Mouse (Mus musculus) ES-E14 (cell line): ENCODE data around the gene Mex3d. TPM values are rescaled to one million over a fixed set of nuclear protein-coding genes. Genes with fewer than 3 reads are reported as not detected.

Experiments
- DNase-seq: peaks from one replicate; pipeline ENCODE4 v3.0.0-alpha.2; 2013; ENCODE audit warnings: low read depth, low spot score
- H3K27ac ChIP-seq: 2 replicates; pipeline ENCODE4 v1.5.1; 2012; ENCODE audit warnings: low read depth, mild to moderate bottlenecking, low read length, moderate library complexity, mixed read lengths; ENCODE audit not compliant: poor library complexity, insufficient read depth, severe bottlenecking
- H3K36me3 ChIP-seq: 2 replicates; pipeline ENCODE4 v1.6.1; 2012; ENCODE audit warnings: mild to moderate bottlenecking, low read length, moderate library complexity, mixed read lengths; ENCODE audit not compliant: control insufficient read depth, poor library complexity, insufficient read depth, severe bottlenecking
- H3K4me1 ChIP-seq, 2 experiments: fragments of 150-350 bp in 1 of 2; sonication (generic) in 1 of 2; 2 replicates each; pipeline ENCODE4 v1.6.1; 2012; ENCODE audit warnings: low read length in 2 of 2, mild to moderate bottlenecking in 1 of 2, mixed read lengths in 1 of 2; ENCODE audit not compliant: control insufficient read depth in 2 of 2, insufficient read depth in 2 of 2, poor library complexity in 1 of 2
- H3K4me3 ChIP-seq, 2 experiments: fragments of 150-350 bp in 1 of 2; sonication (generic) in 1 of 2; 2 replicates each; pipeline ENCODE4 v1.5.1; 2012; ENCODE audit warnings: low read length in 2 of 2, low read depth in 1 of 2, mild to moderate bottlenecking in 1 of 2, mixed read lengths in 1 of 2; ENCODE audit not compliant: insufficient read depth in 1 of 2, poor library complexity in 1 of 2, severe bottlenecking in 1 of 2
- H3K9ac ChIP-seq: 2 replicates; pipeline ENCODE4 v1.6.1; 2012; ENCODE audit warnings: low read depth, mild to moderate bottlenecking, low read length, mixed read lengths; ENCODE audit not compliant: poor library complexity, insufficient read depth, severe bottlenecking
- H3K9me3 ChIP-seq: fragments of 150-350 bp; sonication (generic); 2 replicates; pipeline ENCODE4 v1.6.1; 2012; ENCODE audit warnings: low read depth, mild to moderate bottlenecking, low read length; ENCODE audit not compliant: control insufficient read depth, insufficient read depth
- CHD2 ChIP-seq: IDR thresholded peaks from 2 replicates; pipeline ENCODE4 v1.6.1; 2014; ENCODE audit warnings: mild to moderate bottlenecking, low read depth, low read length, inconsistent platforms
- HCFC1 ChIP-seq: IDR thresholded peaks from 2 replicates; pipeline ENCODE4 v1.6.1; 2012; ENCODE audit warnings: low read length, inconsistent platforms, borderline replicate concordance; ENCODE audit not compliant: insufficient read depth
- MAFK ChIP-seq: IDR thresholded peaks from 2 replicates; pipeline ENCODE4 v1.6.1; 2014; ENCODE audit warnings: mild to moderate bottlenecking, low read depth, low read length, inconsistent platforms; ENCODE audit not compliant: insufficient read depth
- ZC3H11A ChIP-seq: IDR thresholded peaks from 2 replicates; pipeline ENCODE4 v1.6.1; 2012; ENCODE audit warnings: low read depth, mild to moderate bottlenecking, inconsistent platforms, low read length, borderline replicate concordance
- ZNF384 ChIP-seq: IDR thresholded peaks from 2 replicates; pipeline ENCODE4 v1.6.1; 2012; ENCODE audit warnings: low read depth, low read length, inconsistent platforms
- in situ Hi-C, 2 experiments: fragments of 600-800 bp; cut with MboI; formaldehyde crosslinking; loops; one replicate each; pipeline ENCODE4 v1.15.1; 2025; ENCODE audit warnings: low sequenced_read_pairs in 2 of 2, inconsistent platforms in 1 of 2; ENCODE audit not compliant: unreplicated experiment in 2 of 2
- total RNA-seq: library from RNA; depleted of rRNA; stranded (reverse); fragments of 300-350 nt; gene quantifications from 2 replicates; pipeline ENCODE4 v1.2.3, GENCODE M21; 2012

Mex3d gene
- total RNA-seq, 1 experiment, result 27.1 TPM

DNA sequence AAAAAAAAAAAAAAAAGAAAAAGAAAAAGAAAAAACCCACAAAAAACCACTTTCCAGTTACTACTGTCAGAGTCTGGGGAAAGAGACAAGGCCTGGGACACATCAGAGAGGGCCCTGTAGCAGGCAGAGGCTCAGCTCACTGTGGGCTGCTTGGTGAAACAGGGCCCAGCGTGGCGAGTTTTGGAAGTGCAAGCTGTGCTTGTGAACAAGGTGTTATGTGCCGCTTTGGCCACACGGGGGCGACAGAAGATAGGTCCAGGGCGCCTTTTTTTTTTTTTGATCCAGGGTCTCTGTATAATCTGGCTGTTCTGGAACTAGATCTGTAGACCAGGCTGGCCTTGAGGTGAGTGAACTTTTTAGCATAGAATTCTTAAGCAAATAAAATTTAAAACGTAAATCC, 11.3 kb downstream of the Mex3d start:
- in situ Hi-C loops, result loop anchor here in 1 of 2 experiments (10.0 kb wide), 1 partner anchor 201 kb away; the partner anchor contains the start of genes 1600002K03Rik and Efna2
- no peaks in the 10 kb centered on the region for H3K9me3 ChIP-seq
- H3K36me3 ChIP-seq, result peaks cover 7% of the 10 kb centered on the region; the same call in 1 of the 2 replicates
- H3K27ac ChIP-seq, result no peak overlapping the region
- peaks cover 0 to 6% of the 10 kb centered on the region in 2 experiments; a peak in 1 of 4 replicates for H3K4me1 ChIP-seq
- no peak overlapping the region for H3K4me3 ChIP-seq
- H3K9ac ChIP-seq, result no peak overlapping the region
- DNase-seq, result peak; percentile 94
- TF ChIP-seq HCFC1 (no peak), CHD2 (no peak), ZC3H11A (no peak), ZNF384 (peak; percentile 99), MAFK (0 out of 2 replicates have a peak, but pooled peaks have one; percentile 28)

DNA sequence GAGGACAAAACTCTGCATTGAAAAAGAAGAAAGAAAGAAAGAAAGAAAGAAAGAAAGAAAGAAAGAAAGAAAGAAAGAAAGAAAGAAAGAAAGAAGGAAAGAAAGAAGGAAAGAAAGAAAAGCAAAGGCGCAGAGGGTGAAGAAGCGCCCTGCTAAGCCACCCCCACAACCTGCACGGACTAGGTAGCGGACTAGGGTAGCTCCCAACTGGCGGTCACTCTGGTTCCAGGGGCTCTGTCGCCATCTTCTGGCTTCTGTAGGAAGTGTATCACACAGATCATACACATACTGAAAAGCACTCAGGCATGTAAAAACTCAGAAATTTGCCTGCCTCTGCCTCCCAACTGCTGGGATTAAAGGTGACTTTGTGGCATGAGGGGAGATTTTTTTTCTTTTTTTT, 13.4 kb downstream of the Mex3d start:
- no peak for TF ChIP-seq ZNF384
- TF ChIP-seq CHD2, result no peak
- TF ChIP-seq ZC3H11A, result peak; percentile 61; the same call in 1 of the 2 replicates
- no peak for TF ChIP-seq HCFC1
- no peak overlapping the region for H3K27ac ChIP-seq
- H3K9ac ChIP-seq, result no peak overlapping the region
- H3K4me1 ChIP-seq, result peaks cover 0 to 6% of the 10 kb centered on the region in 2 experiments; a peak in 1 of 4 replicates
- no peaks in the 10 kb centered on the region for H3K36me3 ChIP-seq
- no peak overlapping the region for H3K4me3 ChIP-seq
- DNase-seq, result peak; percentile 82
- in situ Hi-C loops, result loop anchor here in 1 of 2 experiments (10.0 kb wide), 1 partner anchor 199 kb away; the partner anchor contains the start of genes 1600002K03Rik and Efna2
- H3K9me3 ChIP-seq, result no peaks in the 10 kb centered on the region

DNA sequence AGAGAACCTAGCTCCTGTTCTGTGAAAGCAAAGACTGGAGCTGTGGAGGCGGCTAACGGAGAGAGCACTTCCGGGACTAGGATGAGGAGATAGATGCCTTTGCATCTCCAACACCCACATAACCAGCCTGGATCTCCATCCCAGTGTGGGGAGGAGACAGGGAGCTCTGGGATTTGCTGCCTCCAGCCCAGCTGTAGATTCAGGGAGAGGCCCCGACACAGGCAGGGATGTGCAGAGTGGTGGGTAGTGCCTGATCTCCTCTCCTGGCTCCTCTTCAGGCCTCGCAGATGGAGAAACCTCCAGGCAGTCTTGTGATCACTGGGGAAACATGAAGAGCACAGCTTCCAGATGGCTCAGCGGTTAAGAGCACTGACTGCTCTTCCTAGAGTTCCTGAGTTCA, 14.8 kb downstream of the Mex3d start:
- DNase-seq, result no peak
- H3K27ac ChIP-seq, result no peak overlapping the region
- TF ChIP-seq CHD2, result no peak
- no peak for TF ChIP-seq ZC3H11A
- no peak for TF ChIP-seq HCFC1
- no peak for TF ChIP-seq ZNF384
- no peak for TF ChIP-seq MAFK
- H3K9me3 ChIP-seq, result no peaks in the 10 kb centered on the region
- H3K36me3 ChIP-seq, result no peaks in the 10 kb centered on the region
- in situ Hi-C loops, result loop anchor here in 1 of 2 experiments (10.0 kb wide), 1 partner anchor 198 kb away; the partner anchor contains the start of genes 1600002K03Rik and Efna2
- H3K4me1 ChIP-seq, result peaks cover 0 to 6% of the 10 kb centered on the region in 2 experiments; a peak in 1 of 4 replicates
- H3K4me3 ChIP-seq, result no peak overlapping the region
- no peak overlapping the region for H3K9ac ChIP-seq

DNA sequence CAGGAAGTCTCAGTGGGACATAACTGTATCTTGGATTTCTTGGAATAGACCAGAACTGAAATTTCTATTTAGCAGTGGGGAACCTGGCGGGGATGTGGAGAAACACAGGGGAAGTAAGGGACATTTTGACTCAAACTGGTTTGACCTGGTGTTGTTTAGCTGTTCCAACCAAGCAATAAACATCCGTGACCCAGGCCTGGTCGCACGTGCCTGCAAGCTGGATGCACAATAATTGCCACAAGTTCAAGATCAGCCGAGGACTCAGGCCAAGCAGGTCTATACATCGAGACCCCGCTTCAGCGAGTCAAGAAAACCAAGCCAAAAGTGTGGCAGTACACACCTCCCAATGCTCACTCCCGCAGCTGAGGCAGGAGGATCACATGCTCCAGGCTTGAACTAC, 15.5 kb downstream of the Mex3d start:
- no peak overlapping the region for H3K27ac ChIP-seq
- H3K9me3 ChIP-seq, result no peaks in the 10 kb centered on the region
- DNase-seq, result no peak
- in situ Hi-C loops, result loop anchor here in 1 of 2 experiments (10.0 kb wide), 1 partner anchor 197 kb away; the partner anchor contains the start of genes 1600002K03Rik and Efna2
- no peak for TF ChIP-seq MAFK
- TF ChIP-seq ZC3H11A, result no peak
- TF ChIP-seq ZNF384, result no peak
- TF ChIP-seq HCFC1, result no peak
- TF ChIP-seq CHD2, result no peak
- no peaks in the 10 kb centered on the region for H3K36me3 ChIP-seq
- H3K9ac ChIP-seq, result no peak overlapping the region
- peak overlapping the region in 1 of 2 experiments; percentile 13; a peak in 1 of 4 replicates for H3K4me3 ChIP-seq
- peaks cover 0 to 6% of the 10 kb centered on the region in 2 experiments; a peak in 1 of 4 replicates for H3K4me1 ChIP-seq
